Mouse (Mus musculus): ENCODE measurements at regions not wholly inside any gene's neighbourhood (a gene's known extent, or its start where the extent isn't known, plus 50 kb on each side); places are given as distances from the start of the nearest gene placed in this dataset.
A peak's percentile ranks its signal among the peaks of the same experiment; 100 is the strongest.

- Histone ChIP-seq H3K36me3 (no peaks in the 10 kb centered on the region), H3K27me3 (replicated peaks) (no peaks in the 10 kb centered on the region), H3K9ac (no peak overlapping the region), H3K4me3 (no peak overlapping the region), H3K27ac (no peak overlapping the region), H3K4me1 (no peaks in the 10 kb centered on the region), H3K9me3 (replicated peaks) (no peaks in the 10 kb centered on the region), H3K4me2 (no peak overlapping the region)
- ATAC-seq, result no peak
- 40% methylated on average over 4 of the region's 4 CpGs for WGBS (ENCODE audit: insufficient replicate concordance)
Measured at GRCm38 (mm10) chr6:51220778-51221177, 211.7 kb upstream of the Nfe2l3 start.

- Histone ChIP-seq H3K36me3 (no peaks in the 10 kb centered on the region), H3K9me3 (replicated peaks) (peaks cover 3% of the 10 kb centered on the region; the same call in 1 of the 2 replicates), H3K27me3 (replicated peaks) (no peaks in the 10 kb centered on the region), H3K9ac (no peak overlapping the region), H3K27ac (no peak overlapping the region), H3K4me1 (no peaks in the 10 kb centered on the region), H3K4me3 (no peak overlapping the region), H3K4me2 (no peak overlapping the region)
- ATAC-seq, result no peak
- WGBS (ENCODE audit: insufficient replicate concordance), result 52% methylated on average over 11 of the region's 11 CpGs
Measured at GRCm38 (mm10) chr6:51236077-51236740, 196.3 kb upstream of the Nfe2l3 start.

GRCm38 (mm10) chr6:51240039-51240438 lies 192.4 kb upstream of the Nfe2l3 start:
- no peak overlapping the region for H3K4me2 ChIP-seq
- whole genome bisulfite sequencing (ENCODE audit: insufficient replicate concordance), result 74% methylated on average over 3 of the region's 3 CpGs
- no peak overlapping the region for H3K9ac ChIP-seq
- H3K36me3 ChIP-seq, result no peaks in the 10 kb centered on the region
- no peaks in the 10 kb centered on the region for H3K27me3 ChIP-seq (replicated peaks)
- no peak for ATAC-seq
- H3K4me1 ChIP-seq, result no peaks in the 10 kb centered on the region
- no peak overlapping the region for H3K4me3 ChIP-seq
- no peak overlapping the region for H3K27ac ChIP-seq
- peaks cover 6% of the 10 kb centered on the region; the same call in 1 of the 2 replicates for H3K9me3 ChIP-seq (replicated peaks)

GRCm38 (mm10) chr6:51250233-51250632 lies 182.2 kb upstream of the Nfe2l3 start:
- H3K27ac ChIP-seq, result no peak overlapping the region
- ATAC-seq, result no peak
- H3K9me3 ChIP-seq (replicated peaks), result no peaks in the 10 kb centered on the region
- H3K36me3 ChIP-seq, result no peaks in the 10 kb centered on the region
- H3K4me1 ChIP-seq, result no peaks in the 10 kb centered on the region
- no peaks in the 10 kb centered on the region for H3K27me3 ChIP-seq (replicated peaks)
- H3K4me3 ChIP-seq, result no peak overlapping the region
- H3K9ac ChIP-seq, result no peak overlapping the region
- H3K4me2 ChIP-seq, result no peak overlapping the region

- Histone ChIP-seq H3K4me2 (no peak overlapping the region), H3K27ac (no peak overlapping the region), H3K27me3 (replicated peaks) (no peaks in the 10 kb centered on the region), H3K36me3 (no peaks in the 10 kb centered on the region), H3K9me3 (replicated peaks) (no peaks in the 10 kb centered on the region), H3K4me3 (no peak overlapping the region), H3K4me1 (no peaks in the 10 kb centered on the region), H3K9ac (no peak overlapping the region)
- ATAC-seq, result no peak
- WGBS (ENCODE audit: insufficient replicate concordance), result 61% methylated on average over 2 of the region's 2 CpGs
Measured at GRCm38 (mm10) chr6:51251432-51251831, 181.0 kb upstream of the Nfe2l3 start.

GRCm38 (mm10) chr6:51252721-51253120 lies 179.7 kb upstream of the Nfe2l3 start:
- Histone ChIP-seq H3K36me3 (no peaks in the 10 kb centered on the region), H3K4me1 (peaks cover 11% of the 10 kb centered on the region), H3K9ac (no peak overlapping the region), H3K4me2 (no peak overlapping the region), H3K4me3 (no peak overlapping the region), H3K27me3 (replicated peaks) (no peaks in the 10 kb centered on the region), H3K9me3 (replicated peaks) (no peaks in the 10 kb centered on the region), H3K27ac (no peak overlapping the region)
- WGBS (ENCODE audit: insufficient replicate concordance), result 60% methylated on average over 3 of the region's 3 CpGs
- ATAC-seq, result no peak

GRCm38 (mm10) chr6:51256631-51257030 lies 175.8 kb upstream of the Nfe2l3 start:
- no peak overlapping the region for H3K9ac ChIP-seq
- 65% methylated on average over 4 of the region's 4 CpGs for WGBS (ENCODE audit: insufficient replicate concordance)
- no peaks in the 10 kb centered on the region for H3K36me3 ChIP-seq
- ATAC-seq, result no peak
- no peak overlapping the region for H3K4me3 ChIP-seq
- peaks cover 22% of the 10 kb centered on the region for H3K4me1 ChIP-seq
- no peaks in the 10 kb centered on the region for H3K27me3 ChIP-seq (replicated peaks)
- H3K27ac ChIP-seq, result no peak overlapping the region
- H3K4me2 ChIP-seq, result no peak overlapping the region
- no peaks in the 10 kb centered on the region for H3K9me3 ChIP-seq (replicated peaks)

- Histone ChIP-seq H3K4me2 (peak overlapping the region; percentile 16; the same call in 1 of the 2 replicates), H3K36me3 (no peaks in the 10 kb centered on the region), H3K9ac (no peak overlapping the region), H3K4me3 (no peak overlapping the region), H3K27ac (no peak overlapping the region), H3K4me1 (peaks cover 22% of the 10 kb centered on the region), H3K27me3 (replicated peaks) (no peaks in the 10 kb centered on the region), H3K9me3 (replicated peaks) (no peaks in the 10 kb centered on the region)
- WGBS (ENCODE audit: insufficient replicate concordance), result 27% methylated on average over 6 of the region's 6 CpGs
- ATAC-seq, result peak; percentile 70
Measured at GRCm38 (mm10) chr6:51257524-51257923, 174.9 kb upstream of the Nfe2l3 start.

- Histone ChIP-seq H3K27ac (no peak overlapping the region), H3K9ac (no peak overlapping the region), H3K4me3 (no peak overlapping the region), H3K4me1 (peaks cover 22% of the 10 kb centered on the region), H3K27me3 (replicated peaks) (no peaks in the 10 kb centered on the region; the same call in 1 of the 2 replicates), H3K4me2 (peak overlapping the region; percentile 16; the same call in 1 of the 2 replicates), H3K36me3 (no peaks in the 10 kb centered on the region), H3K9me3 (replicated peaks) (no peaks in the 10 kb centered on the region)
- WGBS (ENCODE audit: insufficient replicate concordance), result 22% methylated on average over 2 of the region's 2 CpGs
- ATAC-seq, result no peak
Measured at GRCm38 (mm10) chr6:51258304-51258703, 174.2 kb upstream of the Nfe2l3 start.

GRCm38 (mm10) chr6:51263595-51263994 lies 168.9 kb upstream of the Nfe2l3 start:
- H3K4me2 ChIP-seq, result no peak overlapping the region
- no peak overlapping the region for H3K9ac ChIP-seq
- H3K27ac ChIP-seq, result no peak overlapping the region
- H3K4me1 ChIP-seq, result peaks cover 3% of the 10 kb centered on the region; the same call in 1 of the 2 replicates
- no peaks in the 10 kb centered on the region for H3K9me3 ChIP-seq (replicated peaks)
- 56% methylated on average over 4 of the region's 4 CpGs for WGBS (ENCODE audit: insufficient replicate concordance)
- ATAC-seq, result no peak
- no peaks in the 10 kb centered on the region; the same call in 1 of the 2 replicates for H3K27me3 ChIP-seq (replicated peaks)
- no peaks in the 10 kb centered on the region for H3K36me3 ChIP-seq
- H3K4me3 ChIP-seq, result no peak overlapping the region

- H3K9me3 ChIP-seq (replicated peaks), result no peaks in the 10 kb centered on the region
- ATAC-seq, result no peak
- no peak overlapping the region for H3K4me3 ChIP-seq
- no peak overlapping the region for H3K4me2 ChIP-seq
- peaks cover 15% of the 10 kb centered on the region for H3K4me1 ChIP-seq
- H3K36me3 ChIP-seq, result no peaks in the 10 kb centered on the region
- no peak overlapping the region for H3K27ac ChIP-seq
- no peak overlapping the region for H3K9ac ChIP-seq
- 71% methylated on average over 3 of the region's 3 CpGs for WGBS (ENCODE audit: insufficient replicate concordance)
- no peaks in the 10 kb centered on the region; the same call in 1 of the 2 replicates for H3K27me3 ChIP-seq (replicated peaks)
Measured at GRCm38 (mm10) chr6:51265329-51265728, 167.1 kb upstream of the Nfe2l3 start.

GRCm38 (mm10) chr6:51266721-51267120 lies 165.7 kb upstream of the Nfe2l3 start:
- Histone ChIP-seq H3K27ac (no peak overlapping the region), H3K4me2 (no peak overlapping the region), H3K9me3 (replicated peaks) (no peaks in the 10 kb centered on the region), H3K4me3 (no peak overlapping the region), H3K9ac (no peak overlapping the region), H3K4me1 (peaks cover 28% of the 10 kb centered on the region), H3K27me3 (replicated peaks) (no peaks in the 10 kb centered on the region; the same call in 1 of the 2 replicates), H3K36me3 (no peaks in the 10 kb centered on the region)
- ATAC-seq, result no peak
- WGBS (ENCODE audit: insufficient replicate concordance), result 76% methylated on average over 6 of the region's 6 CpGs

GRCm38 (mm10) chr6:51267888-51268287 lies 164.6 kb upstream of the Nfe2l3 start:
- Histone ChIP-seq H3K4me3 (no peak overlapping the region), H3K4me1 (peaks cover 28% of the 10 kb centered on the region), H3K36me3 (no peaks in the 10 kb centered on the region), H3K4me2 (no peak overlapping the region), H3K9me3 (replicated peaks) (no peaks in the 10 kb centered on the region), H3K9ac (no peak overlapping the region), H3K27me3 (replicated peaks) (no peaks in the 10 kb centered on the region; the same call in 1 of the 2 replicates), H3K27ac (no peak overlapping the region)
- ATAC-seq, result no peak
- 71% methylated on average over 5 of the region's 5 CpGs for WGBS (ENCODE audit: insufficient replicate concordance)
